Comparison of ENCODE assay signal across 8 mouse cellular contexts in genomic region chr7:19770984-19771391, GRCm38 (mm10). TPM values are rescaled to one million over a fixed set of nuclear protein-coding genes. Genes with fewer than 3 reads are reported as not detected.
A peak's percentile ranks its signal among the peaks of the same experiment; 100 is the strongest.
DNase-seq lines count a peak whose midpoint lies in the region; ATAC-seq lines count a peak whose summit lies in the region.

TSS of gene Bcam (minus strand) at chr7:19771016.

- under 1% methylated on average over 9 of the region's 9 CpGs for WGBS in embryonic facial prominence, embryonic 13.5 days
- WGBS in heart, embryonic 16.5 days: under 1% methylated on average over 7 of the region's 9 CpGs
- WGBS in midbrain, embryonic 12.5 days: under 1% methylated on average over 9 of the region's 9 CpGs

- H3K9me3 ChIP-seq in embryonic facial prominence, embryonic 13.5 days: no peaks in the 10 kb centered on the region
- H3K9me3 ChIP-seq in heart, embryonic 16.5 days (replicated peaks; ENCODE audit: control insufficient read depth, low read length): no peaks in the 10 kb centered on the region
- H3K9me3 ChIP-seq in midbrain, embryonic 12.5 days: no peaks in the 10 kb centered on the region

- peaks cover 33% of the 10 kb centered on the region for H3K4me1 ChIP-seq in embryonic facial prominence, embryonic 13.5 days
- peaks cover 28% of the 10 kb centered on the region for H3K4me1 ChIP-seq in heart, embryonic 16.5 days (ENCODE audit: control insufficient read depth, insufficient read depth, low read length)
- peaks cover 18% of the 10 kb centered on the region for H3K4me1 ChIP-seq in midbrain, embryonic 12.5 days

- peak; percentile 28; the same call in 1 of the 2 replicates for ATAC-seq in embryonic facial prominence, embryonic 13.5 days (ENCODE audit: insufficient number of reproducible peaks, insufficient read depth, low FRiP score, low TSS enrichment, low read depth)
- peak; percentile 11; the same call in 1 of the 2 replicates for ATAC-seq in heart, embryonic 16.5 days (replicated peaks; ENCODE audit: extremely low read depth, insufficient read depth, low FRiP score)
- no peak; the same call in 1 of the 2 replicates for ATAC-seq in midbrain, embryonic 12.5 days (ENCODE audit: low FRiP score, low read depth)

- peak; percentile 93 for DNase-seq in heart, adult 11 months
- DNase-seq in heart, adult 9 months (ENCODE audit: low spot score in 2 of 2): no peak
- peak in 1 of 2 experiments; percentile 36 for DNase-seq in left cerebral cortex, postnatal 10 days (ENCODE audit: extremely low spot score in 1 of 2, low spot score in 2 of 2)
- DNase-seq in c-Kit-positive CD71-positive TER-119-positive erythroid progenitor cells, embryonic 14.5 days (ENCODE audit: low spot score): no peak
- no peak for DNase-seq in ovary, postnatal 14 days (ENCODE audit: low spot score)

- H3K4me2 ChIP-seq in embryonic facial prominence, embryonic 13.5 days: peak within 1 kb of the TSS; percentile 84
- peak within 1 kb of the TSS; percentile 97 for H3K4me2 ChIP-seq in heart, embryonic 16.5 days (ENCODE audit: low read depth, low read length)
- peak within 1 kb of the TSS; percentile 72 for H3K4me2 ChIP-seq in midbrain, embryonic 12.5 days (replicated peaks)

- peaks cover 6% of the 10 kb centered on the region for H3K27me3 ChIP-seq in embryonic facial prominence, embryonic 13.5 days
- no peaks in the 10 kb centered on the region for H3K27me3 ChIP-seq in heart, embryonic 16.5 days (ENCODE audit: control insufficient read depth, insufficient read depth, low read length)
- peaks cover 47% of the 10 kb centered on the region for H3K27me3 ChIP-seq in midbrain, embryonic 12.5 days

- intact Hi-C loops in left cerebral cortex, postnatal 10 days (cut with DNase I): no loop called here

- peak within 1 kb of the TSS; percentile 75 for H3K9ac ChIP-seq in embryonic facial prominence, embryonic 13.5 days
- H3K9ac ChIP-seq in heart, embryonic 16.5 days (ENCODE audit: low read length): peak within 1 kb of the TSS; percentile 79
- H3K9ac ChIP-seq in midbrain, embryonic 12.5 days (replicated peaks): peak within 1 kb of the TSS; percentile 39

- peak within 1 kb of the TSS; percentile 77 for H3K27ac ChIP-seq in embryonic facial prominence, embryonic 13.5 days
- H3K27ac ChIP-seq in heart, embryonic 16.5 days (ENCODE audit: low read length): peak within 1 kb of the TSS; percentile 73
- H3K27ac ChIP-seq in midbrain, embryonic 12.5 days (replicated peaks): no peak within 1 kb of the TSS; the same call in 1 of the 2 replicates

- peaks cover 11% of the 10 kb centered on the region for H3K36me3 ChIP-seq in embryonic facial prominence, embryonic 13.5 days
- H3K36me3 ChIP-seq in heart, embryonic 16.5 days (ENCODE audit: control insufficient read depth, insufficient read depth): peaks cover 11% of the 10 kb centered on the region
- no peaks in the 10 kb centered on the region for H3K36me3 ChIP-seq in midbrain, embryonic 12.5 days

- H3K4me3 ChIP-seq in embryonic facial prominence, embryonic 13.5 days: peak within 1 kb of the TSS; percentile 54
- H3K4me3 ChIP-seq in heart, embryonic 16.5 days (ENCODE audit: low read length): peak within 1 kb of the TSS; percentile 61
- H3K4me3 ChIP-seq in midbrain, embryonic 12.5 days: peak within 1 kb of the TSS; percentile 38

RNA-seq across cellular contexts. Expression of gene Bcam, which starts in this region (rescaled TPM):
- polyA plus RNA-seq in embryonic facial prominence, embryonic 13.5 days (2015; fragmentation: Nextera tagmentation; extraction: Ambion mirVana): 98.1 and 116 TPM in 2 replicates
- polyA plus RNA-seq in heart, embryonic 16.5 days (2015; fragmentation: Nextera tagmentation; extraction: Ambion mirVana): 413 and 444 TPM in 2 replicates
- total RNA-seq in left cerebral cortex, postnatal 10 days (2021): 10 to 100 TPM; 10.3 to 10.9 TPM
- polyA plus RNA-seq in midbrain, embryonic 12.5 days (2016; fragmentation: Nextera tagmentation; extraction: Ambion mirVana): 10.7 and 14.1 TPM in 2 replicates
